Mouse (Mus musculus): ENCODE measurements around the gene Usp20. TPM values are rescaled to one million over a fixed set of nuclear protein-coding genes. Genes with fewer than 3 reads are reported as not detected.
"Not testable (repeated sequence)": the region's sequence is repeated elsewhere in the genome, so short reads cannot be mapped to it uniquely, and the experiment has no call there.

Gene Usp20
- 1.9 and 2.5 TPM in 2 replicates for total RNA-seq (2015)
- total RNA-seq (2017): 2.9 and 3.1 TPM in 2 replicates

GRCm38 (mm10) chr2:30981790-30982513 lies at the start of gene Usp20, which contains the start of gene BC005624:
TSS of gene Usp20 (plus strand) at chr2:30982279.
TSS of gene BC005624 (minus strand) at chr2:30982201.
- ATAC-seq (ENCODE audit: poor library complexity, severe bottlenecking): peak; percentile 93

GRCm38 (mm10) chr2:30933032-30933431 lies 49.0 kb upstream of the Usp20 start:
- no peak for ATAC-seq (ENCODE audit: poor library complexity, severe bottlenecking)

DNA sequence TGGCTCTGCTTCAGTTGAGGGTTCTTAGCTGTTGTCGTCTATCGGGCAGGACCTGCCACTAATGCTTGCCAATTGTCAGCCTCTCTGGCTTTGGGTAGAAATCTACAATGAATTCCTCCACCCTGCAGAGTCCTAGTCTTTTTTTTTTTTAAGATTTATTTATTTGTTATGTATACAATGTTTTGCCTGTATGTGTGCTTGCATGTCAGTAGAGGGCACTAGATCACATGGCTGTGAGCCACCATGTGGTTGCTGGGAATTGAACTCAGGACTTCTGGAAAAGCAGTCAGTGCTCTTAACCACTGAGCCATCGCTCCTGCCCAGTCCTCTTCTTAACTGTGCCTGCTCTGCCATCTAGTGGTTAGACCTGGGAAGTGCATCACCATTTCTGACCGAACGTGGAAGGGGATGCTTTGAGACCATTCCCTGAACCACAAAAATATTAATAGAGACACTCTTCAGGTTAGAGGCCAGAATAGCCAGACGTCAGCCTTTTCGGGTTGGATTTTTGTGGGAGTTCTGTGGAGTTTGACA lies 48.1 kb upstream of the Usp20 start:
- ATAC-seq (ENCODE audit: poor library complexity, severe bottlenecking): peak; percentile 76

DNA sequence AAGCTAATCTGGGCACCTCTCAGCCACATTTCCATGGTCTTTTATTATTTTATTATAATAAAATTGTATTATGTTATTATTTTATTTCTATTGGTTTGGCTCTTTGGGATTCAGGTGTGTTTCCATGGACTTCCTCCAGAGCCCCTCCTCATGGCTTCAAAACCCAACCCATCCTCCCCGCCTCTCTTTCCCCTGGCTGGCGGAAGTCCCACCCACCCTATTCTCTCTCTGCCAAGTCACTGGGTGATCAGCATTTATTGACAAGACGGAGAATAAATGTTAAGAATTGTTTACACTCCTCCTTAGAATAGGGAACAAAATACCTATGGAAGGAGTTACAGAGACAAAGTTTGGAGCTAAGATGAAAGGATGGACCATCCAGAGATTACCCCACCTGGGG lies 45.3 kb upstream of the Usp20 start:
- no peak for ATAC-seq (ENCODE audit: poor library complexity, severe bottlenecking)

- ATAC-seq (ENCODE audit: poor library complexity, severe bottlenecking): no peak
These were observed 44.3 kb upstream of the Usp20 start for GRCm38 (mm10) chr2:30937731-30938130.

- no peak for ATAC-seq (ENCODE audit: poor library complexity, severe bottlenecking)
These were observed 43.5 kb upstream of the Usp20 start for GRCm38 (mm10) chr2:30938574-30938991.

DNA sequence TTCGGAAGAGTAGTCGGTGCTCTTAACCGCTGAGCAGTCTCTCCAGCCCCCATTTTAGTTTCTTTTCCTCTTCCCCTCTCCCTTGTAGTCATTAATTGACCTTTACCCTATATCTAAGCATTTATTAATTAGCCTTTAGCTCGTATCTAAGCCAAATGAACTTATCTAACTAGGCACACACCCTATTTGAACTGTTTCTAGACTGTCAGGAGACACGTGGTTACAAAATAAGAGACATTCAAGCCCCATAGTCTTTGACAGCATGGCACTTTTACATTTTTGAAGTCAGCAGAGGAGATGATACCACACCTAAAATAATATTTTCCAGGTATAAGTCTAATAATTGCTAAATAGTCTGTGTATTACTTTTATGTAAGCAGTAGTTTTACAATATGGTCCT lies 40.5 kb upstream of the Usp20 start:
- no peak for ATAC-seq (ENCODE audit: poor library complexity, severe bottlenecking)

DNA sequence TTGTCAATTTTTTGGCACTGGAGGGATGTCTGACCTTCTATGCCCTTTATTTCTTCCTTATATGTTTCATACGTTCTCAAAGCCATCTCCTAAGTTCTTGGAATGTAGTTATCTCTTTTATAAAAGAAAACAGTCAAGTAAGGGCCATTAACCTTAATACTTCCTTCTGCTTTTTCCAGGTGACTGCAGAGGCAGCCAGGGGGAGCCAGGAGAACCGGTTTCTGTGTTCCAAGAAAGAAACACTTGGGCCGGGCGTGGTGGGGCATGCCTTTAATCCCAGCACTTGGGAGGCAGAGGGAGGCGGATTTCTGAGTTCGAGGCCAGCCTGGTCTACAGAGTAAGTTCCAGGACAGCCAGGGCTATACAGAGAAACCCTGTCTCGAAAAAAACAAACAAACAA lies 40.0 kb upstream of the Usp20 start:
- not testable (repeated sequence) for ATAC-seq (ENCODE audit: poor library complexity, severe bottlenecking)

- ATAC-seq (ENCODE audit: poor library complexity, severe bottlenecking): peak; percentile 100
These were observed 39.5 kb upstream of the Usp20 start for GRCm38 (mm10) chr2:30942603-30943011.

- ATAC-seq (ENCODE audit: poor library complexity, severe bottlenecking): no peak
These were observed 29.6 kb upstream of the Usp20 start for GRCm38 (mm10) chr2:30952457-30952823.

GRCm38 (mm10) chr2:30952824-30953490 lies 29.1 kb upstream of the Usp20 start, which contains the start of gene Tor1b:
TSS of gene Tor1b (plus strand) at chr2:30952959.
- peak; percentile 94 for ATAC-seq (ENCODE audit: poor library complexity, severe bottlenecking)

DNA sequence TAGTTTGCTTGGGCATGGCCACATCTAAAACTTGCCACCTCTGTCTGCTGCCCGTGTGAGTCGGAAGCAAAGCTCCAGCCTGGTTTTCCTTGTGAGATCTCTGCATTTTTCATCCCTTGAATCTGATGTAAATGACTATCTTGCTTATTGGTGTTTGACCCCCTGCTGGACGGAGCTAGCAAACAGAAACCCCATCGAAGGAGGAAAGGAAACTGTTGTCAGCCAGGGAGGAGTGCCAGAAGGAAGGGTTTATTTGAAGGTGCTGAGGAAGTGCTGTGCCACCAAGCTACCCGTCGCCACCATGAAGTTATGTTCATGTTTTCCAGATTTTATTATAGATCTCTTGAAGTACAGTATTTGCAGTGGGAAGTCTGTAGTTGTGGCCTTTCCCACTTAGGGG lies 27.3 kb upstream of the Usp20 start:
- ATAC-seq (ENCODE audit: poor library complexity, severe bottlenecking): peak; percentile 38; the same call in 1 of the 2 replicates

DNA sequence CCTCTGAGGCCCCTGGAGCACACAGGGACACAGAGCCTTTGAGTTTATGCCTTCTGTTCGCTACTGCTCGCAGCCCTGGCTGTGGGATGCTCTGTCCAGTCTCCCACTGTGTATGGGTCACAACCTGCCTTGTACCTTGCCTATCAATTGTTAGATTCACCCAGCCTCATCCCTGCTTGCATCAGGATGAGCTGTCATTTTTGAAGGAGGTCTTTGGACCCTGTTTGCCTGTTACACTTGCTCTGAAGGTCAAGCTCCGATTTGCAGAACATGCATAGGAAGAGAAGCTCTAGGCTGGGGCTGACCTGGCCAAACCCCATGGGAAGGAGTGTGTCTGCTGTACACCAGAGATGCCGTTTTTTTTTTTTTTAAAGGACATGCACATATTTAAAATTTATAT lies 24.6 kb upstream of the Usp20 start:
- ATAC-seq (ENCODE audit: poor library complexity, severe bottlenecking): no peak

DNA sequence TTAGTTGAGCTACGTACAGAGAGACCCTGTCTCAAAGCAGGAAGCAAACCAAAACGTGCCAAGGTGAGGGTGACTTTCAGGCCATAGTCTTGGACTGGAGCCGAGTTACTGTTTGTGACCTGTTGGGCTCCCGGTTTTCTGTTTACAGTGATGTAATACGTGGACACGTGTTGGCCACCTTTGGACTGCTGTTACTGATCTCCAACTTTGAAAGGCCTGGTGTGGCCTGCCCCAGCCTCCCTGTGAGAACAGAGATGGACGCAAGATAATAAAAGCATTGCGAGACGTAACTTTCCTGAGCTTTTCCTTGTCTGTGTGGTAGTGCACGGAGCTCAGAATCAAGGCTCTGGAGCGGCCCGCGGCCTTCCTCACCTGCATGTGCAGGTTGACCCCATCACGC lies 23.4 kb upstream of the Usp20 start:
- ATAC-seq (ENCODE audit: poor library complexity, severe bottlenecking): no peak

- no peak for ATAC-seq (ENCODE audit: poor library complexity, severe bottlenecking)
These were observed 22.2 kb upstream of the Usp20 start for GRCm38 (mm10) chr2:30959856-30960255.

DNA sequence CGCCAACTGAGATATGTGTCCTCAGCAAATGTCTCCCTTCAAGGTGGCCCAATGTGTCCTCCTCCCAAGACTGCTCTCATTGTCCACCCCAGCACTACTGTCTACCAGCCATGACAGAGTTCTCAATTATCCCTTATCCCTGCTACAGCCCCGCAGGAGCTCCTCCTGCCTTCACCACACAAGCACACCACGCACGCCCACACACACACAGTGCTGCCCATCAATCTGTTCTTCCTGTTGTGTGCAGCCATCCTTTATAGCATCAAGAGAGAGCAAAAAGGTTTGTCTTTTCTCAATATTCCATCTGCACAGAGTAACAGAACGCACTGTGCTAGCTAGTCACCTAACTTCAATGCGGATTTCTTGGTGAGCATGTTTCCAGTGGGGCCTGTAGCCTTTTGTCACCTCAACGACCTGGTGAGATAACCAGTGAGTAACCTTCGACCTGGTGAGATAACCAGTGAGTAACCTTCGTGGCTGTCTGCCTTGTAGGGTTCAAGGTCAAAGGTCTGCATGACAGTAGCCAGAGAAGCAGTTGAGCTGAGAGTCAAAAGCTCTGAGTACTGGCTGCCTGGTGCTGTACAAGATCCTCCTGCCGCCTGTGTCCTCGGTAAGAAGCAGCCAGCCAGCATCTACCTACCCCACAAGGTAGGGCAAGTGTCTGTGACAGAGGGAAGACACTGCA lies 19.4 kb upstream of the Usp20 start:
- ATAC-seq (ENCODE audit: poor library complexity, severe bottlenecking): no peak

- ATAC-seq (ENCODE audit: poor library complexity, severe bottlenecking): peak; percentile 77
These were observed 16.5 kb upstream of the Usp20 start for GRCm38 (mm10) chr2:30965627-30966026.

DNA sequence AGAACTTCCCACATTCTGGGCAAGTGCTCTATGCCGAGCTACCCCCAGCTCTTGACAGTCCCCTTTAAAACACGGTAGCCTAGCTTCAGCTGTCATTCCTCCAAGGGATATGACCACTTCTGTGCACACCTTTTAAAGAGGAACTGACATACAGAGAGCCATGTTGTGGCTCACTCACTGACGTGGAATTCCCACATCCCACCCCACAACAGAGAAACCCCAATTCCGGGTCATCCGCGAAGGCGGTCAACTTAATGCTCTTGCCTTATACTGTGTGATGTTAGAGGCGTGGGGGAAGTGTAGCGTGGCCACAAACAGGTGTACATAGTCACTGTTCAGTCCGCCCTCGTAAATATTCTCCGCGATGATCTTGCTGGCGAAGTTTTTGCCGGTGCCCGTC lies 15.3 kb upstream of the Usp20 start:
- ATAC-seq (ENCODE audit: poor library complexity, severe bottlenecking): peak; percentile 28

GRCm38 (mm10) chr2:30967352-30968327 lies 14.4 kb upstream of the Usp20 start, which contains the start of gene Tor1a:
TSS of gene Tor1a (minus strand) at chr2:30967933.
- ATAC-seq (ENCODE audit: poor library complexity, severe bottlenecking): peak; percentile 84

DNA sequence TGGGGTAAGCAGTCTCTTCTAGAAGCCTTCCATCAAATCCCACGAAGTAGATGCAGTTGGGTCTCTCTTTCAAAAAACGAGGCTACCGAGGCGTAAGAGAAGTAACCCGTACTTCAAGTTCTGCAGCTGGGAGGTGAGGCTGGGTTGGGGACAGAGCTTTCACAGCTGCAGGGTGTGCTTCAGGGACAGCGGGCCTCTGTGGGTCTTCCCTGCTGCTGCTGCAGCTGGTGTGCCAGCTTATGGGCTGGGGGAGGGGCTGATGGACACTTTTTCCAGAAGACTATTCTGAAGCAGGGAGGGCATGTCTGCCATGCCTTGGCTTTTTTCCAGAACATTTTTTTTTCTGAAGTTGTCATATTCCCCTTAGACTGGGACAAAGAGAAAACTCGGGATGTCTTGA lies 945 bp downstream of the Usp20 start:
- no peak for ATAC-seq (ENCODE audit: poor library complexity, severe bottlenecking)
